Mouse (Mus musculus): ENCODE measurements at regions not wholly inside any gene's neighbourhood (a gene's known extent, or its start where the extent isn't known, plus 50 kb on each side); places are given as distances from the start of the nearest gene placed in this dataset.

GRCm38 (mm10) chr10:119004426-119004825 lies 134.4 kb upstream of the Dyrk2 start:
- Histone ChIP-seq H3K9me3 (replicated peaks; ENCODE audit: insufficient read depth, low read length) (no peaks in the 10 kb centered on the region), H3K79me2 (ENCODE audit: control insufficient read depth, insufficient read depth, low read length, poor library complexity) (no peaks in the 10 kb centered on the region), H3K27ac (ENCODE audit: control insufficient read depth, low read depth, low read length) (no peak overlapping the region), H3K4me1 (ENCODE audit: control insufficient read depth in 1 of 2, insufficient read depth in 2 of 2, low read length in 2 of 2) (no peaks in the 10 kb centered on the region), H3K4me3 (ENCODE audit: control insufficient read depth in 1 of 2, insufficient read depth in 1 of 2, low read depth in 2 of 2, low read length in 2 of 2) (no peak overlapping the region), H3K36me3 (ENCODE audit: control insufficient read depth in 1 of 2, insufficient read depth in 2 of 2, low read length in 2 of 2) (no peaks in the 10 kb centered on the region), H3K27me3 (ENCODE audit: control insufficient read depth in 1 of 2, insufficient read depth in 2 of 2, low read length in 2 of 2) (no peaks in the 10 kb centered on the region), H3K9ac (ENCODE audit: control insufficient read depth, low read depth, low read length, poor library complexity, severe bottlenecking) (no peak overlapping the region)
- no peak for TF ChIP-seq SIN3A (IDR thresholded peaks at IDR 0.05; ENCODE audit: low read length)
- TF ChIP-seq MYC (IDR thresholded peaks at IDR 0.05; ENCODE audit: low read depth, low read length), result no peak
- TF ChIP-seq MAFK (IDR thresholded peaks at IDR 0.05; ENCODE audit: borderline replicate concordance, low read depth, low read length), result no peak
- no peak for TF ChIP-seq POLR2AphosphoS2 (IDR thresholded peaks at IDR 0.05; ENCODE audit: low read length)
- TF ChIP-seq RAD21 (IDR thresholded peaks at IDR 0.05; ENCODE audit: low read depth, low read length), result no peak
- no peak for TF ChIP-seq E2F4 (IDR thresholded peaks at IDR 0.05; ENCODE audit: borderline replicate concordance, low read depth, low read length)
- TF ChIP-seq GATA1 (IDR thresholded peaks at IDR 0.05; ENCODE audit: low read depth, low read length), result no peak
- TF ChIP-seq NRF1 (IDR thresholded peaks at IDR 0.05; ENCODE audit: insufficient read depth, low read depth, low read length, poor library complexity, severe bottlenecking), result no peak
- no peak for TF ChIP-seq TAL1 (IDR thresholded peaks at IDR 0.05; ENCODE audit: low read length)
- no peak for TF ChIP-seq BHLHE40 (IDR thresholded peaks at IDR 0.05; ENCODE audit: borderline replicate concordance, low read depth, low read length)
- no peak for DNase-seq (ENCODE audit: low read depth, low spot score)

GRCm38 (mm10) chr10:119003839-119004238 lies 133.8 kb upstream of the Dyrk2 start:
- no peak for DNase-seq (ENCODE audit: low read depth, low spot score)
- Histone ChIP-seq H3K9me3 (replicated peaks; ENCODE audit: insufficient read depth, low read length) (no peaks in the 10 kb centered on the region), H3K36me3 (ENCODE audit: control insufficient read depth in 1 of 2, insufficient read depth in 2 of 2, low read length in 2 of 2) (no peaks in the 10 kb centered on the region), H3K27ac (ENCODE audit: control insufficient read depth, low read depth, low read length) (no peak overlapping the region), H3K9ac (ENCODE audit: control insufficient read depth, low read depth, low read length, poor library complexity, severe bottlenecking) (no peak overlapping the region), H3K4me1 (ENCODE audit: control insufficient read depth in 1 of 2, insufficient read depth in 2 of 2, low read length in 2 of 2) (no peaks in the 10 kb centered on the region), H3K79me2 (ENCODE audit: control insufficient read depth, insufficient read depth, low read length, poor library complexity) (no peaks in the 10 kb centered on the region), H3K27me3 (ENCODE audit: control insufficient read depth in 1 of 2, insufficient read depth in 2 of 2, low read length in 2 of 2) (no peaks in the 10 kb centered on the region), H3K4me3 (ENCODE audit: control insufficient read depth in 1 of 2, insufficient read depth in 1 of 2, low read depth in 2 of 2, low read length in 2 of 2) (no peak overlapping the region)
- TF ChIP-seq JUND (IDR thresholded peaks at IDR 0.05; ENCODE audit: low read depth, low read length) (no peak), CTCF (IDR thresholded peaks at IDR 0.05 in 2 of 3, conservative IDR thresholded peaks at IDR 0.05 in 1 of 3; ENCODE audit: control insufficient read depth in 1 of 3, insufficient read depth in 1 of 3, low read depth in 2 of 3, low read length in 3 of 3, poor library complexity in 1 of 3, severe bottlenecking in 1 of 3) (no peak), ELF1 (IDR thresholded peaks at IDR 0.05; ENCODE audit: low read depth, low read length) (no peak), MAZ (IDR thresholded peaks at IDR 0.05; ENCODE audit: low read depth, low read length) (no peak), RCOR1 (IDR thresholded peaks at IDR 0.05; ENCODE audit: low read depth, low read length) (no peak), POLR2AphosphoS2 (IDR thresholded peaks at IDR 0.05; ENCODE audit: low read length) (no peak), ZC3H11A (IDR thresholded peaks at IDR 0.05; ENCODE audit: low read depth, low read length) (no peak), MAFK (IDR thresholded peaks at IDR 0.05; ENCODE audit: borderline replicate concordance, low read depth, low read length) (no peak), ZKSCAN1 (IDR thresholded peaks at IDR 0.05; ENCODE audit: low read depth, low read length) (no peak)
